Mouse (Mus musculus): ENCODE measurements around the gene Eed. TPM values are rescaled to one million over a fixed set of nuclear protein-coding genes. Genes with fewer than 3 reads are reported as not detected.

The Eed gene
- polyA plus RNA-seq, 1 experiment from 2014 or later, result 35.6 TPM

DNA sequence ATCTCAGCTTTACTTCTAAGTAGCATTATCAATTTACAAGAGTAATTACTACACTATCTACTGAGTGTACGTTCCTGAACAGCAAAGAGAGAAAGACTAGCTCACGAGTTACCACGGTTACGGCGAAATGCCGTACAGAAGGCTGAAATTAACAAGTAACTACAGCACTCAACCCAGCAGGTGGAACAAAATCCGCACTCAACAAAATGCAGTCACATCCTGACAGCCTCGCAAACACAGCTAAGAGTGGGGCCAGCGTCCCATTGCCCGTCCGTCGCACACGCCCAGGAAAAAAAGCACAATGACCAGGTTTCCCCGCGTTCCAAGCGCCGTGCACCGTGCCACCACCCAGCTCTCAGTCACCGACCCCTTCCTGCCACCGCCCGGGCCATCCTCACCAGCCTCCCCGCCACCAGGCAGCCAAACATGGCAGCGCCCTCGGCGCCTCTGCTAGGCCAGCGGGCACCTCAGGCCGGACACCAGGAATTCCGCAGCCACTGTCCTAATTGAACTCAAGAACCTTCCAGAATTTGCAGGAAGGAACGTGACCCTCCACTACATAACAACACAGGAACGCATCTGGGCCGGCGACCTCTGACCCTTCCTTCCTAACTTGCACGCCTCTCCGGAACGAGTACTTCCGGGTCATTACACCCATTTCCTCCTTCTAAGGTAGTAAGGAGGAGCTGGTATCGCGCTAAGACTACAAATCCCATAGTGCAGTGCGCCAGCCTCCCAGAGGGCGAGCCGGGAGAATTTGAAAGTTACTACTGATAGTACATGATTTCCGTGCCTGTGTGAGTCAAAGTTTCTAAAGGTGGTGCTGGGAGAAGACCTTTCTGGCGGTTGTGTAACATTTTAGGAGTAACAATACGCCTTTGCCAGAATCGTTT, 40.0 kb downstream of the Eed start, which contains the start of gene Hikeshi:
Hikeshi (minus strand) TSS at position 634 of the 893 bp plus-strand sequence.
- Histone ChIP-seq H3K9me3 (ENCODE audit: low read length) (no peaks in the 10 kb centered on the region), H3K36me3 (ENCODE audit: insufficient read depth, low read length) (no peaks in the 10 kb centered on the region), H3K4me1 (ENCODE audit: insufficient read depth, low read depth, low read length) (peaks cover 6% of the 10 kb centered on the region; the same call in 1 of the 2 replicates), H3K4me3 (ENCODE audit: low read depth, low read length) (peak within 1 kb of the TSS; percentile 85), H3K27me3 (replicated peaks; ENCODE audit: insufficient read depth, low read length) (no peaks in the 10 kb centered on the region), H3K9ac (replicated peaks; ENCODE audit: low read depth) (peak within 1 kb of the TSS; percentile 60), H3K27ac (ENCODE audit: low read length) (peak within 1 kb of the TSS; percentile 88), H3K4me2 (replicated peaks; ENCODE audit: low read depth, low read length) (peak within 1 kb of the TSS; percentile 68)
- TF ChIP-seq EP300 (IDR thresholded peaks at IDR 0.05) (no peak; the same call in 1 of the 2 replicates), CTCF (IDR thresholded peaks at IDR 0.05) (peak; percentile 20; the same call in 1 of the 2 replicates)
- WGBS, result under 1% methylated on average over 44 of the region's 45 CpGs
- ATAC-seq (peak; percentile 100), DNase-seq (ENCODE audit: low spot score) (peak; percentile 99)

DNA sequence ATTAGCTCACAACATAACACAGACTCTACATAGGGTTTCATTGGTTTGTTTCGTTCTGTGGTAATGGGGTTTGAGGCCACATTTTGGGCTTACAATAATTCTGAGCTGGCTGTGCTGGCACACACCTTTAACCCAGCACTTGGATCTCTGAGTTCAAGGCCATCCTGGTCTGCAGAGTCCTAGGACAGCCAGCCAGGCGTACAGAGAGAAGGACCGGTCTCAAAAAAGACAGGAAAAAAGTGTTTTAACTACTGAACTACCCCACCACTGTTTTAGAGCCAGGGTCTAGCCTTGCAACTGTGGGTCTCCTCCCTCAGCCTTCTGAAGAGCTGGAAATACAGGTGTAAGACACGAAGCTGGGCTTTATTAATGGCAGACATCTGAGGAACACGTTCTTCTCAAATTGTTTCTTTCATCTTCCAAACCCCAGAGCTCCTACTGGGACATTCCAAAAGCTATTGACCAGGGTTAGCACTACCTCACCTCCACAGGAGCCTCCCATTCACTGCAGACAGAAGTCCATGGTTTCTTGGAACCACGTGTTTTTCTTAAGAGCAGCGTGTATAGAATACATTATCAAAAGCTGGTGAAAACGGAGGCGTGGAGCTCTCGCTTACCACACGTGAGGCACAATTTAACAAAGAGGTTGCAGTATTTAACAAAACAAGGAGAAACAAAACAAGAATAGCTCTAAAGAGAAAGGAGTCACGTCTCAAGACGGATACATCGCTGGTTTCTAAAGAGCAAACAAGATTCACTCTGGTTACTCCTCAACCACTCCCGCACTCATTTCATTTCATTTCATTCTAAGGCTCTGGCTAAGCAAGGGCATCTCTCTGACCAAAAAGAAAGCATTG, 41.1 kb downstream of the Eed start:
- ATAC-seq, result no peak
- Histone ChIP-seq H3K4me1 (ENCODE audit: insufficient read depth, low read depth, low read length) (peaks cover 6% of the 10 kb centered on the region; the same call in 1 of the 2 replicates), H3K4me2 (replicated peaks; ENCODE audit: low read depth, low read length) (peak overlapping the region; percentile 68), H3K9me3 (ENCODE audit: low read length) (no peaks in the 10 kb centered on the region), H3K4me3 (ENCODE audit: low read depth, low read length) (peak overlapping the region; percentile 85), H3K27ac (ENCODE audit: low read length) (peak overlapping the region; percentile 88; the same call in 1 of the 2 replicates), H3K27me3 (replicated peaks; ENCODE audit: insufficient read depth, low read length) (no peaks in the 10 kb centered on the region), H3K9ac (replicated peaks; ENCODE audit: low read depth) (no peak overlapping the region; the same call in 1 of the 2 replicates), H3K36me3 (ENCODE audit: insufficient read depth, low read length) (no peaks in the 10 kb centered on the region)
- peak; percentile 13 for DNase-seq (ENCODE audit: low spot score)
- TF ChIP-seq EP300 (IDR thresholded peaks at IDR 0.05) (no peak), CTCF (IDR thresholded peaks at IDR 0.05) (no peak)
- 46% methylated on average over 15 of the region's 15 CpGs for WGBS

DNA sequence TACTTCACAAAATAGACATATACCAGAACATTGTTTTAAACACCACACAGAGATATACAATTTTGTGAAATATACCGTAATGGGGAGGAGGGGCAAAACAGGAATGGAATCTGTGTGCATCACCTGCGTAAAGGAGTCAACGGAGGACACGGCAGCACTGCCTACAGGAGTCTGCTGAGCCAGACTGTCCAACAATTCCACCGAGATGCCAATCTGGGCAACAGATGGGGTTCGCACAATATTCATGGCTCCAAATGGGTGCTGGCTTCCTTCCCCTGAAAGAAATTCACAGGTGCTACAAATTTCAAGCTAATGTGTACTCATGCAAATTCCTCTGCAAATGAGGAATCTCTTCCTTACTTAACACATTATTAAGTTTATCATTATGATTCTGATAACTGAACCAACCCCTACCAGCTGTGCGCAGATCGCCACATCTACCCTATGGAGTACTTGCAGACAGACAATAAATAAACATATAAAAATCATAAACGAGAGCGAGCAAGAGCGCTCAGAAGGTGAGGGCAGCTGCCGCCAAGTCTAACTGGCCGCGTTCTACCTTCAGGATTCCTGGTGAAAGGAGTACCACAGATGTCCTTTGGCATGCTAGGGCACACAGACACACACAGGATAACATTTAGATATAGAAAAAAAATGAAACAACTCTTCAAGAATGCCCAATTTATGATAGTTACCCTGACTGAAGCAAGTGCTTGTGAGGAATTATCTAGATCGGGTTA, 57.2 kb downstream of the Eed start:
- Histone ChIP-seq H3K4me1 (ENCODE audit: insufficient read depth, low read depth, low read length) (no peaks in the 10 kb centered on the region), H3K36me3 (ENCODE audit: insufficient read depth, low read length) (no peaks in the 10 kb centered on the region), H3K4me2 (replicated peaks; ENCODE audit: low read depth, low read length) (no peak overlapping the region), H3K27me3 (replicated peaks; ENCODE audit: insufficient read depth, low read length) (no peaks in the 10 kb centered on the region), H3K9me3 (ENCODE audit: low read length) (no peaks in the 10 kb centered on the region), H3K4me3 (ENCODE audit: low read depth, low read length) (no peak overlapping the region), H3K9ac (replicated peaks; ENCODE audit: low read depth) (no peak overlapping the region), H3K27ac (ENCODE audit: low read length) (no peak overlapping the region)
- DNase-seq (ENCODE audit: low spot score), result no peak
- TF ChIP-seq CTCF (IDR thresholded peaks at IDR 0.05) (no peak), EP300 (IDR thresholded peaks at IDR 0.05) (no peak)
- no peak for ATAC-seq
- 95% methylated on average over 15 of the region's 15 CpGs for WGBS

DNA sequence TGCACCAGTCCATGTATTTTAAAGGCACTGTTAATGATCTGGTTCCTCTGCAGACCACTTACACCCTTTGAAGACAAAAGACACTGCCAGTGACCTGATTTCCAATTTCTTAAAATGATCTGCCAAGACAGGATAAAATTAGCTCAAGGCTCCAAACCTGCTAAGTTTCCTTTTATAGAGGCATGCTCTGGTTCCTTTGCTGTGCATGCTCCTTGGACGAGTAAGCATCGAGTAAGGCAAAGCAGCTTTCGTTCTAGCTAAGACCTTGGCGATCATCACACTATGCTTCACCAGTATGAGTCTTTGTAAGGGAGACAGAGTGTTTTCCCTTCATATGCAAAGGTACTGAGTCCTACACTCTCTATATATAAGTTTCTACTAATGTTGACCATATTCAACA, 63.0 kb downstream of the Eed start:
- ATAC-seq (no peak), DNase-seq (ENCODE audit: low spot score) (no peak)
- no peaks in the 10 kb centered on the region for H3K4me1 ChIP-seq (ENCODE audit: insufficient read depth, low read depth, low read length)
- H3K27ac ChIP-seq (ENCODE audit: low read length), result no peak overlapping the region
- WGBS, result 89% methylated on average over 4 of the region's 4 CpGs
- no peak overlapping the region for H3K4me2 ChIP-seq (replicated peaks; ENCODE audit: low read depth, low read length)
- TF ChIP-seq CTCF (IDR thresholded peaks at IDR 0.05) (no peak), EP300 (IDR thresholded peaks at IDR 0.05) (no peak)
- no peak overlapping the region for H3K4me3 ChIP-seq (ENCODE audit: low read depth, low read length)
- H3K9ac ChIP-seq (replicated peaks; ENCODE audit: low read depth), result no peak overlapping the region
- H3K36me3 ChIP-seq (ENCODE audit: insufficient read depth, low read length), result no peaks in the 10 kb centered on the region
- H3K9me3 ChIP-seq (ENCODE audit: low read length), result no peaks in the 10 kb centered on the region
- H3K27me3 ChIP-seq (replicated peaks; ENCODE audit: insufficient read depth, low read length), result no peaks in the 10 kb centered on the region

DNA sequence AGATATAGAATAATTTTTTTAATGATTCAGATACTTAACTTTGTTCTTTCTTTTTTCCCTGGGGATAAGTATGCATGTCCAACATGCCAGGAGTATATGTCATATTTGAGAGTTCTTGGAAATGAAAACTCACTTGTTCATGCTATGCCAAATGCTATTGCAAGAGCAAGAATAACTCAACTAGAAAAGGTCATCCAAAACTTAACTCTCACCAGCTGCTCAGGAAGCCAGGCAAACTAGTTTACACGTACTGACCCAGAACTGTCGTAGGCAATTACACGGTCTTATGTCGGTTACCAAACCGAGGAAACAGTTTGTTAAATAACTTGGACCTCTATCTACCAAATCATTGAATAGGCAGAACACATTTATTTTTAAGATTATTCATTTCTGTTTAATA, 64.1 kb downstream of the Eed start:
- Histone ChIP-seq H3K27ac (ENCODE audit: low read length) (no peak overlapping the region), H3K4me1 (ENCODE audit: insufficient read depth, low read depth, low read length) (no peaks in the 10 kb centered on the region), H3K27me3 (replicated peaks; ENCODE audit: insufficient read depth, low read length) (no peaks in the 10 kb centered on the region), H3K4me3 (ENCODE audit: low read depth, low read length) (no peak overlapping the region), H3K4me2 (replicated peaks; ENCODE audit: low read depth, low read length) (no peak overlapping the region), H3K36me3 (ENCODE audit: insufficient read depth, low read length) (no peaks in the 10 kb centered on the region), H3K9ac (replicated peaks; ENCODE audit: low read depth) (no peak overlapping the region), H3K9me3 (ENCODE audit: low read length) (no peaks in the 10 kb centered on the region)
- DNase-seq (ENCODE audit: low spot score), result no peak
- WGBS, result 92% methylated on average over 5 of the region's 5 CpGs
- TF ChIP-seq EP300 (IDR thresholded peaks at IDR 0.05), result peak; percentile 51; the same call in 1 of the 2 replicates
- no peak for TF ChIP-seq CTCF (IDR thresholded peaks at IDR 0.05)
- ATAC-seq, result no peak
